Mouse (Mus musculus) olfactory bulb, adult 2 months (tissue): Measurements from ENCODE around the gene 2510002D24Rik. TPM values are rescaled to one million over a fixed set of nuclear protein-coding genes. Genes with fewer than 3 reads are reported as not detected.

Experiments
- H3K27ac ChIP-seq: fragments of 200-500 bp; 2 replicates; pipeline ENCODE4 v1.5.1; 2012; ENCODE audit warnings: low read depth, low read length; ENCODE audit not compliant: insufficient read depth
- H3K4me1 ChIP-seq: fragments of 200-500 bp; 2 replicates; pipeline ENCODE4 v1.6.1; 2012; ENCODE audit warnings: low read length; ENCODE audit not compliant: control insufficient read depth, insufficient read depth
- H3K4me3 ChIP-seq: fragments of 200-500 bp; 2 replicates; pipeline ENCODE4 v1.5.1; 2012; ENCODE audit warnings: mild to moderate bottlenecking, low read depth, low read length, moderate library complexity; ENCODE audit not compliant: insufficient read depth
- CTCF ChIP-seq: fragments of 200-500 bp; IDR thresholded peaks from 2 replicates; pipeline ENCODE4 v1.5.1; 2012; ENCODE audit warnings: low read depth, mild to moderate bottlenecking, low read length, moderate library complexity; ENCODE audit not compliant: insufficient read depth
- POLR2A ChIP-seq: fragments of 200-500 bp; IDR thresholded peaks from 2 replicates; pipeline ENCODE4 v1.6.1; 2012; ENCODE audit warnings: mild to moderate bottlenecking, low read depth, low read length, moderate library complexity; ENCODE audit not compliant: insufficient read depth
- WGBS: fragments of 180-500 bp; shearing (Covaris S2); methylation state at CpG from one replicate; pipeline ENCODE4 v1.1.7; 2018; 5-methylcytosine and 5-hydroxymethylcytosine counted together
- polyA plus RNA-seq: library from polyadenylated mRNA; stranded (reverse); fragments of >200 nt; gene quantifications from 2 replicates; pipeline ENCODE4 v1.2.4, GENCODE M21; 2012; ENCODE audit warnings: low replicate concordance; ENCODE audit not compliant: missing spikeins, insufficient read depth, insufficient read length

The 2510002D24Rik gene
- polyA plus RNA-seq, 1 experiment: not detected

DNA sequence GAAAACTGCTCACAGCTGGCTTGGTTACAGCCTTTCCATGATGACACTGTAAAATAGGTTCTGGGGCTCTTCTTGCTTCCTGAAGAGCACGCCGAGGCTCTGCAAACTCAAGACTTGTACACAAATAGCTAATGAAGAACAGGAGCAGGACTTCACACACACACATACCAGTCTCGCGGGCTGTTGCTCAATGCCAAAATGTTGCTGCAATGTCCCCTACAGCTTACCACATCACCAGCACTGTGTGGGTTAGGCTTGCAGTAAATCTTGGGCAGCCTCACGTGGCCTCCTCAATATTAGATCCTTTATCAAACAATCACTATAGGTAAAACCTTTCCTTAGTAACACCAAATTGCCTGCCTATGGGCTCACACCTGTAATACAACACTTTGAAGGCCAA is 27.4 kb upstream of the 2510002D24Rik start:
- H3K27ac ChIP-seq: no peak overlapping the region
- H3K4me1 ChIP-seq: peaks cover 4% of the 10 kb centered on the region
- WGBS: 92% methylated on average over 5 of the region's 5 CpGs
- no peak overlapping the region for H3K4me3 ChIP-seq
- no peak for TF ChIP-seq CTCF
- no peak for TF ChIP-seq POLR2A

DNA sequence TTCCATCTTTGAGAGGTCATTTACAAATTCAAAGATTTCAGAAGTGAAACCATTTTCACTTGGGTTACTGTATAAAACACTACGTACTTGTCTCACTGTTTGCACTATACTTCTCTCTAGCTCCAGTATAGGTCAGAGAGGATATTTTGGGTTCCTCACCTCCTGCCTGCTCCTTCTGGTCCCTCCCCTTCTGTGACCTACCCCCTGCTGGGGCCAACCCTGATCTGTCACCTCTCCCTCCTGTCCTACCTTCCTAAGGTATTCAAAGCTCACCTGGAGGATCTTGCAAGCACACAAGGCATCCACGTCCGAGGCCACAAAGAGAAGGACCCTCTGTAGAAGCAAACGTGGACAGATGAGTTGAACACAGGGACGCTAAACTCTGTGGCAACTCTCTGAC is 25.3 kb upstream of the 2510002D24Rik start:
- peak overlapping the region; percentile 82 for H3K4me3 ChIP-seq
- H3K4me1 ChIP-seq: peaks cover 4% of the 10 kb centered on the region
- WGBS: 5% methylated on average over 5 of the region's 5 CpGs
- TF ChIP-seq POLR2A (no peak), CTCF (no peak)
- no peak overlapping the region for H3K27ac ChIP-seq

DNA sequence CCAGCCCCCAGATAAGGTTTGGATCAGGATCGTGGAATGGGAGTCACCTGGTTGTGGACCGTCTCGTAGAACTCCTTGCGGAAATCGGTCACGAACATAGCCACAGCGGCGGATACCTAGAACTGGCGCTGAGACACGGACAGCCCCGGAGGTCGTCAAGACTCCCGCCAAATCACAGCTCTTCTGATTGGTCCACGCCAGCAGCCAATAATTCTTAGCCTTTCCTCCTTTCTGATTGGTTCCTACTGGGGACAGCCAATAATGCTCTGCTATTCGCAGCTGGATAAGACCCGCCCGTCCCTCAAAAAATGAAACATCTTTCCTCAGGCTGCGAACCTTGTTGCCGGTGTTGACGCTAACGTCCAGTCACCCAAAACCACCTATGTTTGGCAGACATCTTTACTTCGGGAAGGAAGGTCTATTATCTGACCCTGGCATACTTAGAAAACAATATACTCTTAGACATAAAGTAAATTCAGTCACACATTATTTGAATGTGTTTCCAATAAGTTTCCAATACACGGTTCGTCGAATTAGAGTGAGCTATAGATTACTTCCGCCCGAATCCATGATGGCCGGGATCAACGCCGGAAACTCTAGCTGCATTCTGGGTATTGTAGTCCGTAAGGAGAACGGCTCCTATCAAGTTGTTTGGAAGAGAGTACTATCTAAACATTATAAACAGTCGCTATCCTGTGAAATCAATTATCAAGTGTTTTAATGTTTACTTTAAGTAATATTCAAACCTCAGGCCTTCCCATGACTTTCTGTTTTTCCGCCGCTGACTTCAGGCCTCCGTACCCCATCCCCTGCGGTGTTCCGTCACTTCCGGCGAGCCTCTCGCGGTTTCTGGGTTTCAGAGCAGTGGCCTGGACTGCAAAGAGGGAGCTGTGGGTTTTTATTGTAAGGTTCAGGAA is 24.7 kb upstream of the 2510002D24Rik start, which contains the start of the genes Ufd1 and Cdc45:
Gene Ufd1, plus strand, starts transcription at position 312 of the 917 bp plus-strand sequence.
Gene Cdc45, minus strand, starts transcription at position 520 of the 917 bp plus-strand sequence.
- WGBS: under 1% methylated on average over 42 of the region's 42 CpGs
- no peak within 1 kb of the TSS for H3K27ac ChIP-seq
- TF ChIP-seq POLR2A (0 out of 2 replicates have a peak, but pooled peaks have one; percentile 40), CTCF (no peak)
- H3K4me3 ChIP-seq: peak within 1 kb of the TSS; percentile 82
- H3K4me1 ChIP-seq: peaks cover 4% of the 10 kb centered on the region

DNA sequence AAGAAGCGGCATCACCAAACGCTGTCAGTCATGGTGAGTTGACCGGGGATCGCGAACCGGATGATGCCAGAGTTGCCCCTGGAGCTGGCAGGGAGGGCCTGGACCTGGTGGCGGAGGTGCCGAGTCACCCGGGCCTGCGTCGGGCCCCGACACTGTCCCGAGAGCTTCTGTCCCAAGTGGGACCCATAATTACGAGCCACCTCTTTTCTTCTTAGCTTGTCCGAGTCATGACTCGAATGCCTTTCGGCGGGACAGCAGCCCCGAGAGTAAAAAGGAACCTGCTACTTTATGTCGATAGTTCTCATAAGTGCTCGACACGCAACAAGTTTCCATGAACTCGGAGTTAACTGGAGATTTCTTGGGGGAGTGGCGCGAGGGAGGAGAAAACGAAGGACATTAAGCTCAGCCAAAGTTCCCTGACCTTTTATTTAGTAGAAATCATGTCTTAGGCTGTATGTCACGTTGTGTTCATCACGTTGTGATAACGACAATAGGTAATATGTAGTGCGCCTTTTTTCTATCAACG is 23.9 kb upstream of the 2510002D24Rik start:
- TF ChIP-seq CTCF (no peak), POLR2A (peak; percentile 3; the same call in 1 of the 2 replicates)
- no peak overlapping the region for H3K27ac ChIP-seq
- peak overlapping the region; percentile 82 for H3K4me3 ChIP-seq
- H3K4me1 ChIP-seq: peaks cover 4% of the 10 kb centered on the region
- 2% methylated on average over 31 of the region's 31 CpGs for WGBS

DNA sequence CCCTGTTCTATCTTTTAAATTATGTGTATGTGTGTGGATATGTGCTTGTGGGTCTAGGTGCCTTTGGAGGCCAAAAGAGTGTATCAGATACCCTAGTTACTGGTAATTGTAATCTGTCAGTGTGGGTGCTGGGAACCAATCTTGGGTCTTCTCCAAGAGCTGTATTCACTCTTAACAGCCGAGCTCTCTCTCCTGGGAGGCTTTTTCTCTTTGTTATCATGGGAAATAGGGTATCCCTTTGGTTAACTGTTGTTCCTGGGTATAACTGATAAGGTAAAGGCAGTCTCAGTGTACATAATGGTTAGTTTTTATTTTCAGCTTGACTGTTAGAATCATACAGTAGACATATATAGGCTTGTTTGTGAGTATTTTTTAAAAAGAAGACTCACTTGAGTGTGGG is 14.0 kb upstream of the 2510002D24Rik start:
- WGBS: 51% methylated on average over 1 of the region's 1 CpGs
- H3K27ac ChIP-seq: no peak overlapping the region
- TF ChIP-seq POLR2A (no peak), CTCF (no peak)

DNA sequence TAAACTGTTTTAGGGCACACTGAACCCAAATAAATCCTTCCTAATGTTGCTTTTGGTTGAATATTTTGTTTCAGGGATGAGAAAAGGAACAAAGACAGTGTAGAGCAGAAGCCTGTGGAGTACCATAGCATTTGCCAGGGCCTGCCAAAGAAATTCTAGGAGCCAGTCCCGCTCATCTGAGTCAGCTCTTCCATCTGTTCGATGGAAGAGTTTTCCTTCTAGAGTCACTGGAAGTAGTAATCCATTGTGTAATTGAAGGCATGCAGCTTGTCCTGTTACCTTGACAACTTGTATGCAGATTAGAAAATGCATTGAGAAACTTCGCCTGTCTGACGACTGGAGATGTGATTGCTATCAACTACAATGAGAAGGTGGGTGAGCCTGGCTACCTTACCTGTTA is 13.5 kb upstream of the 2510002D24Rik start:
- no peak overlapping the region for H3K4me3 ChIP-seq
- TF ChIP-seq CTCF (no peak), POLR2A (no peak)
- no peak overlapping the region for H3K27ac ChIP-seq
- WGBS: 57% methylated on average over 4 of the region's 4 CpGs
- no peaks in the 10 kb centered on the region for H3K4me1 ChIP-seq

More for the DNA sequence above, 14.0 kb upstream of the 2510002D24Rik start:
- Histone ChIP-seq H3K4me1 (no peaks in the 10 kb centered on the region), H3K4me3 (no peak overlapping the region)

DNA sequence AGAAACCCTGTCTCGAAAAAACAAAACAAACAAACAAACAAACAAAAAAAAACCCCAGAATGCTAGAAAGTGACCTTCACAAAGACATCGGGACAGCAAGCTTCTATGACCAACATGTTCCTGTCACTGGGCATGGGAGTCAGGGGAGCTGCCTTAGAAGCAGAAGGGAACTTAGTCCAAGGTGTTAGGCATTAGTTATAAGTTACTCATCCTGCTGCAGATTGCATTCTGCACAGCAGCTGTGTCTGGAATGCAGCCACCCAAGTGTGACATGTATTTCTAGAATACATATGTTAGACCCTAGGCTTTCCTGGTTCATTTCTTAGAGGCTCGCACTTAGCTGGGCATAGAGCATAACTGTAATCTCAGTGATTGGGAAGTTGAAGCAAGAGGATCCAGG is 7.7 kb upstream of the 2510002D24Rik start:
- H3K4me3 ChIP-seq: no peak overlapping the region

DNA sequence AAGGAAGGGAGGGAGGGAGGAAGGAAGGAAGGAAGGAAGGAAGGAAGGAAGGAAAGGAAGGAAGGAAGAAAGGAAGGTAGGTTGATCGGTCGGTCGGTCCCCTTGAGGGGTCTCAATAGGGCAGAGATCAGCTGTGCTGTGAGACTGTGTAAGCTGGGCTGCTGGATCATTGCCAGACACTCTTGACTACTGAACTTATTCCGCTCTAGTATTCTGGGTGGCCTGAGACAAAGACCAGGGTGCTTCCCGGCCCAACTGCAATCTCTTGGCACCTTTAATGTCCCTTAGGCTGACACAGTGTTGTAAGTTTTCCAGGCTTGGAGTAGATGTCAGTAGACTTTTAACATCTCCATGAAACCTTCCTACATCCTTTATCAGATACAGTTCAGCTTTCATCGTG is 7.3 kb upstream of the 2510002D24Rik start:
- Histone ChIP-seq H3K4me1 (no peaks in the 10 kb centered on the region), H3K4me3 (no peak overlapping the region), H3K27ac (no peak overlapping the region)
- no peak for TF ChIP-seq POLR2A
- no peak for TF ChIP-seq CTCF
- WGBS: 83% methylated on average over 6 of the region's 6 CpGs

More for the DNA sequence above, 7.7 kb upstream of the 2510002D24Rik start:
- 93% methylated on average over 3 of the region's 3 CpGs for WGBS
- H3K27ac ChIP-seq: no peak overlapping the region
- H3K4me1 ChIP-seq: no peaks in the 10 kb centered on the region
- TF ChIP-seq CTCF (no peak), POLR2A (no peak)

DNA sequence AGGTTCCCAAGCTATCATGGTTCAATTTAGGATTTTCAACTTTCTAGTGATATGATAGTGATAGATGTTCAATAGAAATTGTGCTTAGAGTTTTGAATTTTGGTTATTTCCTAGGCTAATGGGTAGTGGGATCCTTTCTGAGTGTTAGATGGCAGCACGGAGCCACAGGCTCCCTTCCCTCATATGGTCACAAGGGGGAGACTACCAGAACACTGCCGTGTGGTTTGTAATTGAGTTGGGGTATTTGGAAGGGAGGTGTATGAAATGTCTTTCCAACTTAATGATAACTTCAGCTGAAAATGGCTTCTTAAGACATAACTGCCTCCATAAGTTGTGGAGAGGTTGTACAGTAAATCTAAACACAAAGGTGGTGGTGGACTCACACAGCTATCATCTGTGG is 2.9 kb upstream of the 2510002D24Rik start:
- 75% methylated on average over 2 of the region's 2 CpGs for WGBS

More for the DNA sequence above, 2.9 kb upstream of the 2510002D24Rik start:
- H3K4me1 ChIP-seq: no peaks in the 10 kb centered on the region
- H3K4me3 ChIP-seq: no peak overlapping the region
- TF ChIP-seq POLR2A (no peak), CTCF (no peak)
- no peak overlapping the region for H3K27ac ChIP-seq
